Mouse (Mus musculus) macrophage (primary cell): Measurements from ENCODE around the gene Cdh23. TPM values are rescaled to one million over a fixed set of nuclear protein-coding genes. Genes with fewer than 3 reads are reported as not detected.

ENCODE experiments used
- H3K27ac ChIP-seq: fragments of 350-480 bp; formaldehyde crosslinking; 2 replicates; pipeline ENCODE4 v1.9.0; 2021
- H3K36me3 ChIP-seq: fragments of 350-480 bp; formaldehyde crosslinking; 2 replicates; pipeline ENCODE4 v1.9.0; 2021; ENCODE audit errors: inconsistent target
- H3K4me3 ChIP-seq: fragments of 350-480 bp; formaldehyde crosslinking; 2 replicates; pipeline ENCODE4 v1.9.0; 2021; ENCODE audit errors: inconsistent target
- H3K79me2 ChIP-seq: fragments of 350-480 bp; formaldehyde crosslinking; 2 replicates; pipeline ENCODE4 v1.9.0; 2021; ENCODE audit errors: inconsistent target
- WGBS: methylation state at CpG from one replicate; pipeline ENCODE4 v1.1.7; 2026; ENCODE audit warnings: inconsistent platforms; ENCODE audit not compliant: missing documents; 5-methylcytosine and 5-hydroxymethylcytosine counted together
- polyA plus RNA-seq: library from polyadenylated mRNA; stranded (reverse); fragments of 250-400 nt; gene quantifications from 3 replicates; pipeline ENCODE4 v1.2.4, GENCODE M21; 2018; ENCODE audit warnings: inconsistent platforms

The Cdh23 gene
- polyA plus RNA-seq, 1 experiment from 2014 or later: 0.40 TPM

- WGBS: 48% methylated on average over 9 of the region's 9 CpGs
- peak overlapping the region; percentile 90 for H3K4me3 ChIP-seq
- H3K36me3 ChIP-seq: peaks cover 15% of the 10 kb centered on the region; the same call in 1 of the 2 replicates
- H3K27ac ChIP-seq: peak overlapping the region; percentile 88
- H3K79me2 ChIP-seq: peaks cover 62% of the 10 kb centered on the region
These were observed 348.3 kb downstream of the Cdh23 start for GRCm38 (mm10) chr10:60347768-60348610.

- Histone ChIP-seq H3K36me3 (0 out of 2 replicates have a peak, but pooled peaks cover 4% of the 10 kb centered on the region), H3K27ac (peak within 1 kb of the TSS; percentile 88), H3K79me2 (peaks cover 51% of the 10 kb centered on the region), H3K4me3 (peak within 1 kb of the TSS; percentile 90)
- WGBS: under 1% methylated on average over 26 of the region's 37 CpGs
These were observed 349.4 kb downstream of the Cdh23 start, which contains the start of gene Vsir for GRCm38 (mm10) chr10:60346701-60347405. Vsir (plus strand) TSS chr10:60346851.

DNA sequence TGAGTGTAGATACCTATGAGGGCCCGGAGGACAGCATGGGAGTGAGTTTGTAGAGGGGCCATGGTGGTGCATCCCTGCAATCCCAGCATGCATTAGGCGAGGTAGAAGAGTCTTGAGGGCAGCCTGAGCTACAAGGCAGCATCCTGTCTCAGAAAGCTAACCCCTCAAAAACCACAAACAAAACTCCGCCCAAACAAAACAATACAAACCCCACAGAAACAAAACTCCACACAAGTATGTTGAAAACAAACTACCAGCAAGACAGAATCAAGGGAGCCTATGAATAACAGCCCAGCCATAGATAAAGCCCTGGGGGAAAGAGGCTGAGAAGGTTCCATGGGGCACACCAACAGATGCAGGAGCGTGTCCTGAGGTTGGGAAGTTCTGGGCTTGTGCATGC lies 350.2 kb downstream of the Cdh23 start:
- Histone ChIP-seq H3K27ac (peak overlapping the region; percentile 88), H3K79me2 (peaks cover 43% of the 10 kb centered on the region), H3K36me3 (no peaks in the 10 kb centered on the region), H3K4me3 (no peak overlapping the region)
- 85% methylated on average over 4 of the region's 4 CpGs for WGBS

- Histone ChIP-seq H3K4me3 (no peak overlapping the region), H3K27ac (peak overlapping the region; percentile 52), H3K36me3 (no peaks in the 10 kb centered on the region), H3K79me2 (peaks cover 23% of the 10 kb centered on the region)
- 0% methylated on average over 2 of the region's 3 CpGs for WGBS
These were observed 352.2 kb downstream of the Cdh23 start for GRCm38 (mm10) chr10:60344111-60344510.

GRCm38 (mm10) chr10:60341528-60341927 lies 354.8 kb downstream of the Cdh23 start:
- Histone ChIP-seq H3K4me3 (no peak overlapping the region), H3K36me3 (no peaks in the 10 kb centered on the region), H3K79me2 (no peaks in the 10 kb centered on the region), H3K27ac (no peak overlapping the region)
- WGBS: 22% methylated on average over 8 of the region's 9 CpGs

- H3K4me3 ChIP-seq: no peak overlapping the region
- no peak overlapping the region for H3K27ac ChIP-seq
- H3K79me2 ChIP-seq: no peaks in the 10 kb centered on the region
- WGBS: 93% methylated on average over 4 of the region's 4 CpGs
- H3K36me3 ChIP-seq: no peaks in the 10 kb centered on the region
These were observed 361.3 kb downstream of the Cdh23 start for GRCm38 (mm10) chr10:60335021-60335420.

DNA sequence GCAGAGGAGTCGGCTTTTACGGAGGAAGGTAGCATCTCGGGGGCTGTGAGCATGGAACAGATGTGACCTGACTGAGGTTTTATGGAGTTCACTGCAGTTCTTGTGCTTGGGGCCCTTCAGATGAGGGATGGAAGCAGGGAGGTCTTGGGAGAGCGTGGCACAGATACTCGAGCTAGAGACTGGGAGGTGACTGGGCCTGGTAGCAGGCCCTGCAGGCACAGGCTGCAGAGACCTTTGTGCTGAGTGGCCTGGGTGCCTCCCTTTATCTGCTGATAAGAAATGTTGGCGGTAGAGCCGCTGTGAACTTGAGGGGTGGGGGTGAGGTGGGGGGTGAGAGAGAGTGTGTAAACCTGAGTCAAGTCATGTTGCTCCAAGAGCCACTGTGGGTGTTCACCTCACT lies 361.7 kb downstream of the Cdh23 start:
- Histone ChIP-seq H3K79me2 (no peaks in the 10 kb centered on the region), H3K4me3 (no peak overlapping the region), H3K27ac (no peak overlapping the region), H3K36me3 (no peaks in the 10 kb centered on the region)
- 93% methylated on average over 7 of the region's 7 CpGs for WGBS

DNA sequence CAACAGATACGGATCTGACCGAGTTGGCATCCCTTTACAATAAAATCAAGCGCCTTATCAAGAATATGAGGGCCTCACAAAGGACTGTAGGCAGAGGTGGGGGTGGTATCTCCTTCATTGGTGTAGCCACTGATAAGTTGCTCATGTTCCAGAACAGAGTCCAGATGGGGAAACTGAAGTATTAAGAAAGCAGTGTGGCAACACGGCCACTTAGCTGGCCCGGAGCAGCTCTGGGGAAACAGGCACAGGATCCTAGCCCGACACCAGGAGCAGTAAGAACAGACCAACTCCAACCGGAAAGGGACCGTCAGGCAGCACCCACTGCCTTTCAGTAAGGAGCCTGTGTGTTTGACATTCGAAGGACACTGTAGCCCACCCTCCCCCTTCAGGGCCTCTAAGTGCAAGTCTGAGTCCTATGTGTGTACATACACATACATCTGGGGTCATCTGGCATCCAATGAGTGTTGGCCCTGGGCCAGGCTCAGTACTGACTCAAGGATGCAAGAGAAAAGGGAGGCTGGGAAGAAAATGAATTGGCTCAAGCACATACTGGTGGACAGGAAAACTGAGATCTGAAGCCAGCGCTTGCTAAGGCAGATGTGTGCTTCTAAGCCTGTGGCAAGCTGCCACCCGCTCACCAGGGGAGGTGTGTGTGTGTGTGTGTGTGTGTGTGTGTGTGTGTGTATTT lies 367.2 kb downstream of the Cdh23 start:
- Histone ChIP-seq H3K79me2 (no peaks in the 10 kb centered on the region), H3K27ac (no peak overlapping the region), H3K4me3 (no peak overlapping the region), H3K36me3 (no peaks in the 10 kb centered on the region)
- WGBS: 80% methylated on average over 10 of the region's 11 CpGs

GRCm38 (mm10) chr10:60316166-60316565 lies 380.1 kb downstream of the Cdh23 start:
- Histone ChIP-seq H3K4me3 (no peak overlapping the region), H3K36me3 (no peaks in the 10 kb centered on the region), H3K27ac (no peak overlapping the region), H3K79me2 (no peaks in the 10 kb centered on the region)
- WGBS: 65% methylated on average over 4 of the region's 4 CpGs

- WGBS: 75% methylated on average over 5 of the region's 5 CpGs
- Histone ChIP-seq H3K27ac (no peak overlapping the region), H3K36me3 (no peaks in the 10 kb centered on the region), H3K4me3 (no peak overlapping the region), H3K79me2 (no peaks in the 10 kb centered on the region)
These were observed 382.7 kb downstream of the Cdh23 start for GRCm38 (mm10) chr10:60313606-60314005.

GRCm38 (mm10) chr10:60310629-60311028 lies 385.7 kb downstream of the Cdh23 start:
- 94% methylated on average over 13 of the region's 13 CpGs for WGBS
- no peak overlapping the region for H3K4me3 ChIP-seq
- no peaks in the 10 kb centered on the region for H3K36me3 ChIP-seq

DNA sequence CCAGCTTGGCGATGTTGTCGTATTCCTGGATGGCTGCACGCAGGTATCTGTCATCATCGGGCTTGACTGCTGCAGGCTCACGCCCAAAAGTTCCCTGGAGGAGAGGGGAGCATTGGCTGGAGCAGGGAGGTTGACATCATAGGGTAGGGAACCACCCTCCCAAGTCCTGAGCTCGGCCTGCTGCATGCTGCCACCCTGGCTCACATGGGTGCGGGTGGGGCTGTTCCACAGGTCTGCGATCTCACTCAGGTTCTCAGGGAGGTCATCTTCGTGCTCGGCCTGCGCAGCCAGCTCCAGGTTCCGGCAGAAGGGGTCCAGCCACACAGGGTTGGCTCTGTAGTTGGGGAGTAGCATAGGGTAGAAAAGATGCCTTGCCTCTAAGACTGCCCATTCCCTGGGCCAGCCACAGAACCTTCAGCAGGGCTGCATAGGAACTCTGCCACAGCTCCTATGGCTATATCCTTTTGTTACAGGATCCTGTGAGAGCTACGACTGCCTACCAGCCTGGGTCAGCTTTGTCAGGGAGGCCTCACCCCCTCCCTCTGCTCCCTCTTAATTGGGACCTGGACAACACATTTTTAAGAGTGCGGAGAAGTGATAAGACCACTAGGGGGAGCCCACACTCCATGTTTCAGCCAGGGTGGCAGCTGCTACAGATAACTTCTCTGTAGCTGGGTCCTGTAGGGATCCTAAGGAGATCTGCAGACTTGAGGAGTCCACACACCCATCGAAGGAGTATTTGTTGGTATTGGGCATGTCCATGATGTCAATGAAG lies 391.2 kb downstream of the Cdh23 start:
- no peak overlapping the region for H3K27ac ChIP-seq
- H3K4me3 ChIP-seq: no peak overlapping the region
- peaks cover 29% of the 10 kb centered on the region for H3K36me3 ChIP-seq
- WGBS: 72% methylated on average over 15 of the region's 15 CpGs
- no peaks in the 10 kb centered on the region for H3K79me2 ChIP-seq

More at GRCm38 (mm10) chr10:60310629-60311028, 385.7 kb downstream of the Cdh23 start:
- no peaks in the 10 kb centered on the region for H3K79me2 ChIP-seq
- H3K27ac ChIP-seq: no peak overlapping the region

DNA sequence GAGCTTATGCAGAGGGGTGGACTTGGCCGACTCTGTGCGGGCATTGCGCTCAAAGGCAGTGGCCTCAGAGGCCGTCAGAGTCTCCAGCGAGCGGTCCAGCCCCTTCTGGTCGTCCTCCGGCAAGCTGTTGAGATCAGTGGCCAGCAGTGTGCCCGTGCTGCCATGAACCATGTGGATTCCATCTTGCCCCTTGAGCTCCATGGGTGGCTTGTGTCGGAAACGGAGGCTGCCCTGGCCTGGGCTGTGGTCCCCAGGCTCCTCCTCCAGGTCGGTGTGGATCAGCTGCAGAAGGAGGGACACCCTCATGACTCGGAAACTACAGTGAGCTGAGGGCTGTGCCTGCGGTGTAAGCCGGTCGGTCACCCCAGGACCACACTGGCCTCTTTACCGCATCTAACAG lies 392.9 kb downstream of the Cdh23 start:
- Histone ChIP-seq H3K36me3 (peaks cover 45% of the 10 kb centered on the region), H3K4me3 (no peak overlapping the region), H3K79me2 (peaks cover 3% of the 10 kb centered on the region; the same call in 1 of the 2 replicates), H3K27ac (no peak overlapping the region)
- WGBS: 92% methylated on average over 5 of the region's 17 CpGs

DNA sequence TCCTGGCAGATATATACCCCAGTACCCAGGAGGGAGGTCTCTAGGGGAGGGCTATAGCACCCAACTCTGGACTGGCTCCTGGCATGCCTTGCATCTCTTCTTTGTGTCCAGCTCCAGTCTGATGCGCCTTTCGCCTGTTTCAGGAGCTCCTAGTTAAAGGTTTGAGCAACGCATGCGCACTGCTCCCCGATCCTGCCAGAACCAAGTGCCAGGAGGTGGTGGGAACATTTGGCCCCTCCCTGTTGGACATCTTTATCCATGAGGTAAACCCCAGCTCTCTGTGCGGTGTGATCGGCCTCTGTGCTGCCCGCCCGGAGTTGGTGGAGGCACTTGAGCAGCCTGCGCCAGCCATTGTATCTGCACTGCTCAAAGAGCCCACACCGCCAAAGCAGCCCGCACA lies 396.7 kb downstream of the Cdh23 start:
- no peak overlapping the region for H3K27ac ChIP-seq
- no peak overlapping the region for H3K4me3 ChIP-seq
- WGBS: 96% methylated on average over 7 of the region's 12 CpGs
- H3K79me2 ChIP-seq: peaks cover 40% of the 10 kb centered on the region
- H3K36me3 ChIP-seq: peaks cover 83% of the 10 kb centered on the region
